Mouse (Mus musculus): ENCODE data around the gene Arsg.
A peak's percentile ranks its signal among the peaks of the same experiment; 100 is the strongest.

The Arsg gene

GRCm38 (mm10) chr11:109473171-109474085, at the start of gene Arsg, which contains the start of gene Slc16a6:
Gene Arsg (plus strand): TSS chr11:109473374.
Gene Slc16a6 (minus strand): TSS chr11:109473598.
- DNase-seq: peak; percentile 92 to 93

- DNase-seq: peak; percentile 98 to 100
These were observed 47.5 kb upstream of the Arsg start, which contains the start of gene Amz2 for GRCm38 (mm10) chr11:109425392-109426271. Gene Amz2 (plus strand): TSS chr11:109425946.

DNA sequence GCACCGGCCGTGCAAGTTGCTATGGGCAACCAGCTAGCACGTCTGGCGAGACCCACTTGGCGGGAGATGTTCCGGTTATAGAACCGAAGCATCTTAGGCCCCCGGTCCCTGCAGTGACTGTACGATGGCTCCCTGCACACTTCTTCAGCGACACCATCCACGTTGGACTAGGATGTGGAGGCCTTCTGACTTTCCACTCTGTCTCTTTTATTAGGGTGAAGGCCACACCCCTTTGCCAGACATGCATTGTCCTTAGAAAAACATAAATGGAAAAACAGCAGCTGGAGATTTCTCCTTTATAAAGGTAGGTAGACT, 46.9 kb upstream of the Arsg start:
- no peak for DNase-seq

- DNase-seq: no peak
These were observed 45.8 kb upstream of the Arsg start for GRCm38 (mm10) chr11:109427353-109427752.

- no peak for DNase-seq
These were observed 38.9 kb upstream of the Arsg start for GRCm38 (mm10) chr11:109434233-109434798.

- no peak for DNase-seq
These were observed 36.3 kb upstream of the Arsg start for GRCm38 (mm10) chr11:109436889-109437288.

DNA sequence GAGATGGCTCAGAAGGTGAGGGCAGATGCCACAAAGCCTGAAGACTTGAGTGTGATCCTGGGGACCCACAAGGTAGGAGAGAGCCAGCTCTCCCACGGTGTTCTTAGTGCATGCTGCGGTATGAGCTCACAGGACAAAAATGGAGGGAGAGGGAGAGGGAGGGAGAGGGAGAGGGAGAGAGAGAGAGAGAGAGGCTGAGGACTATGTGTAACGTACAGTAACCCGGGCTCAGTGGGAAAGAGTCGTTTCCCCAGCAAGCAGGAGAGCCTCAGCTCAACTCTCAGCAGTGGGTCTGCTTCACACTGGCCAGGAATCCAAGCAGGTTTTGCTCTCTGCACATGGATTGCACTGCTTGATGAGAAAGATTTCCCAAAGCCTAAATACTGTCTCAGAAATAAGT, 34.0 kb upstream of the Arsg start:
- peak in 1 of 2 experiments; percentile 31 for DNase-seq

GRCm38 (mm10) chr11:109439829-109440340, 33.3 kb upstream of the Arsg start:
- DNase-seq: peak; percentile 71 to 75

- DNase-seq: no peak
These were observed 32.5 kb upstream of the Arsg start for GRCm38 (mm10) chr11:109440641-109441040.

DNA sequence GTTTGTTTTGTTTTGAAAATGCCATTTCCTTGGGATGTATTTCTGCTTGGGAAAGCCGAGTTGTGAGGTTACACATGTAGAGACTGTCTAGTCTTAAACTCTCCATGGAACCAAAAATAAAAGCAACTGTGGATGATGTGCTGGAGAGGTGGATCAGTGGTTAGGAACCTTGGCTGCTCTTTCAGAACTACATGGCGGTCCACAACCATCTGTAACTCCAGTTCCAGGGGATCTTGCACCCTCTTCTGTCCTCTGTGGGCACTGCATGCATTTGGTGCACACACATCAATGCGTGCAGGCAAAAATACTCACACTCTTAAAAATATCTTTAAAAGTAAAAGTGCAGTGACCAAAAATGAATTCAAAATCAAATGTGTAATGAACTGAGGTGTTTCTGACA, 32.1 kb upstream of the Arsg start:
- DNase-seq: peak; percentile 32 to 62

DNA sequence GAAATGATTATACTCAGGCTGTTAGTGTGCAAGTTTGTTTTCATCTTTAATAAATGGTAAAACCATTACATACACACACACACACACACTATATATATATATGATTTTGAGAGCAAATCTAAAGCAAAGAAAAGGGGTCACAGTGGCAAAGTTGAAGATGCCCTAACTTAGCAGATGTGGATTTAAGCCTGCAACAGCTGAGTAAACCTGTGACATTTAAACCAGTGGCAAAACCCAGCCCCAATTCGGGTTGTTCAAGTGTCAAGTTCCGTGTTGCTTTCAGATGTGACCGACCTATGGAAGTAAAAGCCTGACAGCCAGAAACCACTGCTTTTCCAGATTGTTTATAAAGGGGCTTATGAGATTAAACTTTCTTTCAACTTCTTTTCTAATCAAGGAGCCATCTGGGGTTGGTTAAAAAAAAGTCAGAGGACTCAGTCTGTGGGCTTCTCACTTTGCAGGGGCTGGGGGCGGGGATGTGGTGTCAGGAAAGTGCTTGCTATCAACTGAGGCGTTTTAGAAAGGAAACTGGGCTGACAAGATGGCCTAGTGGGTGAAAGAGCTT, 30.9 kb upstream of the Arsg start:
- DNase-seq: no peak

GRCm38 (mm10) chr11:109443468-109444263, 29.5 kb upstream of the Arsg start:
- no peak for DNase-seq

GRCm38 (mm10) chr11:109444600-109444999, 28.6 kb upstream of the Arsg start:
- peak; percentile 44 to 68 for DNase-seq

DNA sequence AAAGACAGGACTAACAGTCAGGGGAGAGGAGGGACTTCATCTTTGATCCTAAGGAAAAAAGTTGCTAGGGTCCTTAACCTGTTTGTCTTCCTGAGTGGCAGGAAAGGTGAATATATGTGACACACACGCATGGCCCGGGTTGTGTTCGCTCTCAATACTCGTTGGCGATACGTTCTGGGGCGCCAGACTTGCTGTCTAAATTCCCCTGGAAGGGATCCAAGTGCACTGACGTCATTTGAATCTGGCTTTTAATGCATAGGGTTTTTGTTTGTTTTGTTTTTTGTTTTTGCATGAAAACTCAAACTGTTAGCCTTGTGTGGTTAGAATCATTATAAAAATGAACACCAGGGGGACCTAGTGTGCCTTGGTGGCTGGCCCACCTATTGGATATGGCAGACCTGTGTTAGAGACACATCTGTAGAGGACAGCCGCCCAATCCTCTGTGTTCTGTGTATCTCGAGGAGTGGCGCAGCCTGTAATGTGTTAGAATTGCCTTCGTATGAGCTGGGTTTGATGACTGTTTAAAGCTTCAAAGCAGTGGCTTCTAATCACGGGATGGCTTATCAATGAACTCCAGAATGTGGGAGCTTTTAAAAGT, 27.6 kb upstream of the Arsg start:
- peak in 1 of 2 experiments; percentile 36 for DNase-seq

GRCm38 (mm10) chr11:109451169-109451568, 22.0 kb upstream of the Arsg start:
- DNase-seq: no peak

- no peak for DNase-seq
These were observed 16.9 kb upstream of the Arsg start for GRCm38 (mm10) chr11:109456261-109456660.

DNA sequence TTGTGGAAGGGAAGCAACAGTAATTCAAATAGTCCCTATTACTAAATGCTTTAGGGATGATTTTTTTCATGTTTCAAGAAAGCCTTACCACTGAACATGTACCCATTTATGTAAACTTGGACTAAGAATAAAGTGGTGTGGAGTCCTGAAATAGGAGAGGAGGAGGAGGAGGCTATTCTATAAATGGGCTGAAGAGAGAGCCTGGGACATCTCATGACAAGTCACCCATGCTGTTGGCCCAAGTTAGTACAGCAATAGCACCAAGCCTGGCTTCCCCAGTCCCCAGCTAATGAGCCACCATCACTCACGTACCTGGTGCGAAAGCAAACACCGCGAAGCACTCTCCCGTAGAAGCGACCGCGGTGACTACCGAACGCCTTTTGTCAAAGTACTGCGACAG, 15.0 kb upstream of the Arsg start:
- no peak for DNase-seq

DNA sequence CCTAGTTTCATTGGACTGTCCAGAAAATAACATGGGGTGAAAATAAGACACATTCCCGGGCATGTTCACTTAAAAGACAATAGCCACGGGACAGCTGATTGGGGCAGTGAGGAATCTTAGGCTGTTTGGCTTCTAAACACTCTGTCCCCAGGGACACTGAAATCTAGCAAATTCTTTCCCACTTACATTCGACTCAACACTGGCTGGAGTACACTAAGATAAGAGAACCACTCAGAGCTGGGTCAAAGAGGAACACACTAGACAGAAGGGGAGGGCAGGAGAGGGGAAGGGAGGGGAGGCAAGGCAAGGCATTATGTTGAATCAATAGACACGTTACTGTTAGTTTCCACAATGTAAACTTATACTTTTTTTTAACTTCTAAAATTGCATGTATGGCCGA, 12.6 kb upstream of the Arsg start:
- no peak for DNase-seq

GRCm38 (mm10) chr11:109465068-109465467, 8.1 kb upstream of the Arsg start:
- DNase-seq: no peak

GRCm38 (mm10) chr11:109466987-109467386, 6.2 kb upstream of the Arsg start:
- DNase-seq: no peak

GRCm38 (mm10) chr11:109468133-109468532, 5.0 kb upstream of the Arsg start:
- no peak for DNase-seq

Data from cerebellum, postnatal 25 days (tissue).